Mouse (Mus musculus): Measurements from ENCODE around the gene Vps8. TPM values are rescaled to one million over a fixed set of nuclear protein-coding genes. Genes with fewer than 3 reads are reported as not detected.

Gene Vps8
- polyA plus RNA-seq, 1 experiment from 2014 or later: 19.0 TPM

GRCm38 (mm10) chr16:21693981-21694462 is 271.1 kb downstream of the Vps8 start:
- peak overlapping the region; percentile 98 for H3K4me2 ChIP-seq (ENCODE audit: low read depth, low read length)
- H3K27ac ChIP-seq (replicated peaks; ENCODE audit: low read depth, low read length): peak overlapping the region; percentile 70
- peak overlapping the region; percentile 85 for H3K9ac ChIP-seq (replicated peaks; ENCODE audit: low read length)
- no peaks in the 10 kb centered on the region for H3K27me3 ChIP-seq (ENCODE audit: control insufficient read depth, insufficient read depth, low read length)
- H3K4me1 ChIP-seq (ENCODE audit: control insufficient read depth, insufficient read depth, low read length): no peaks in the 10 kb centered on the region
- peak; percentile 62 for DNase-seq (ENCODE audit: low spot score)
- ATAC-seq (replicated peaks; ENCODE audit: insufficient number of reproducible peaks, low FRiP score, low TSS enrichment, low read depth): peak; percentile 74
- no peaks in the 10 kb centered on the region for H3K9me3 ChIP-seq (replicated peaks; ENCODE audit: control insufficient read depth, low read length)
- under 1% methylated on average over 45 of the region's 45 CpGs for WGBS
- H3K36me3 ChIP-seq (replicated peaks; ENCODE audit: control insufficient read depth, insufficient read depth, low read depth, low read length): no peaks in the 10 kb centered on the region
- H3K4me3 ChIP-seq (ENCODE audit: low read depth, low read length): peak overlapping the region; percentile 83

Other genes starting within 250 kb of the Vps8 start
- 22.2 and 24.8 TPM in 2 replicates for gene Ephb3, start 218.4 kb upstream of the Vps8 start, polyA plus RNA-seq (2014; fragmentation: Nextera tagmentation; extraction: Ambion mirVana)

All from embryonic facial prominence, embryonic 11.5 days (tissue).